Mouse (Mus musculus): ENCODE results near the gene Il20rb.

Il20rb gene

GRCm38 (mm10) chr9:100486431-100486830, at the start of gene Il20rb:
Gene Il20rb (minus strand): TSS chr9:100486788.
- no peak for DNase-seq (ENCODE audit: low spot score in 2 of 2)

GRCm38 (mm10) chr9:100535618-100536262, 49.2 kb upstream of the Il20rb start:
- no peak for DNase-seq (ENCODE audit: low spot score in 2 of 2)

GRCm38 (mm10) chr9:100534686-100535085, 48.1 kb upstream of the Il20rb start:
- no peak for DNase-seq (ENCODE audit: low spot score in 2 of 2)

GRCm38 (mm10) chr9:100532847-100533505, 46.4 kb upstream of the Il20rb start:
- no peak for DNase-seq (ENCODE audit: low spot score in 2 of 2)

- no peak for DNase-seq (ENCODE audit: low spot score in 2 of 2)
Observed at GRCm38 (mm10) chr9:100531296-100531695, 44.7 kb upstream of the Il20rb start.

- DNase-seq (ENCODE audit: low spot score in 2 of 2) = no peak
Observed at GRCm38 (mm10) chr9:100525225-100525624, 38.6 kb upstream of the Il20rb start.

GRCm38 (mm10) chr9:100522029-100522428, 35.4 kb upstream of the Il20rb start:
- DNase-seq (ENCODE audit: low spot score in 2 of 2) = no peak

- no peak for DNase-seq (ENCODE audit: low spot score in 2 of 2)
Observed at GRCm38 (mm10) chr9:100520586-100520985, 34.0 kb upstream of the Il20rb start.

GRCm38 (mm10) chr9:100520012-100520411, 33.4 kb upstream of the Il20rb start:
- no peak for DNase-seq (ENCODE audit: low spot score in 2 of 2)

GRCm38 (mm10) chr9:100507581-100507980, 21.0 kb upstream of the Il20rb start:
- no peak for DNase-seq (ENCODE audit: low spot score in 2 of 2)

- DNase-seq (ENCODE audit: low spot score in 2 of 2) = no peak
Observed at GRCm38 (mm10) chr9:100506652-100507051, 20.1 kb upstream of the Il20rb start.

- DNase-seq (ENCODE audit: low spot score in 2 of 2) = no peak
Observed at GRCm38 (mm10) chr9:100505498-100505897, 18.9 kb upstream of the Il20rb start.

GRCm38 (mm10) chr9:100493611-100494261, 7.1 kb upstream of the Il20rb start:
- no peak for DNase-seq (ENCODE audit: low spot score in 2 of 2)

GRCm38 (mm10) chr9:100491424-100491823, 4.8 kb upstream of the Il20rb start:
- DNase-seq (ENCODE audit: low spot score in 2 of 2) = no peak

- DNase-seq (ENCODE audit: low spot score in 2 of 2) = no peak
Observed at GRCm38 (mm10) chr9:100488969-100489368, 2.4 kb upstream of the Il20rb start.

GRCm38 (mm10) chr9:100488056-100488713, 1.6 kb upstream of the Il20rb start:
- DNase-seq (ENCODE audit: low spot score in 2 of 2) = no peak

- DNase-seq (ENCODE audit: low spot score in 2 of 2) = no peak
Observed at GRCm38 (mm10) chr9:100483318-100483717, 3.3 kb downstream of the Il20rb start.

GRCm38 (mm10) chr9:100481626-100482025, 5.0 kb downstream of the Il20rb start:
- no peak for DNase-seq (ENCODE audit: low spot score in 2 of 2)

- no peak for DNase-seq (ENCODE audit: low spot score in 2 of 2)
Observed at GRCm38 (mm10) chr9:100474056-100474455, 12.5 kb downstream of the Il20rb start.

- no peak for DNase-seq (ENCODE audit: low spot score in 2 of 2)
Observed at GRCm38 (mm10) chr9:100473361-100473760, 13.2 kb downstream of the Il20rb start.

- DNase-seq (ENCODE audit: low spot score in 2 of 2) = no peak
Observed at GRCm38 (mm10) chr9:100472931-100473330, 13.7 kb downstream of the Il20rb start.

GRCm38 (mm10) chr9:100471605-100471953, 15.0 kb downstream of the Il20rb start:
- no peak for DNase-seq (ENCODE audit: low spot score in 2 of 2)

Measured in right cerebral cortex, postnatal 36 days (tissue).